Mouse (Mus musculus): ENCODE data around the gene Ap4s1. TPM values are rescaled to one million over a fixed set of nuclear protein-coding genes. Genes with fewer than 3 reads are reported as not detected.
A peak's percentile ranks its signal among the peaks of the same experiment; 100 is the strongest.
"Not testable (repeated sequence)": the region's sequence is repeated elsewhere in the genome, so short reads cannot be mapped to it uniquely, and the experiment has no call there.

The Ap4s1 gene
- 41.6 and 57.0 TPM in 2 replicates for total RNA-seq (2014; rRNA removed)
- polyA plus RNA-seq (2015; fragmentation: Nextera tagmentation; extraction: Ambion mirVana), result 60.2 and 65.6 TPM in 2 replicates

DNA sequence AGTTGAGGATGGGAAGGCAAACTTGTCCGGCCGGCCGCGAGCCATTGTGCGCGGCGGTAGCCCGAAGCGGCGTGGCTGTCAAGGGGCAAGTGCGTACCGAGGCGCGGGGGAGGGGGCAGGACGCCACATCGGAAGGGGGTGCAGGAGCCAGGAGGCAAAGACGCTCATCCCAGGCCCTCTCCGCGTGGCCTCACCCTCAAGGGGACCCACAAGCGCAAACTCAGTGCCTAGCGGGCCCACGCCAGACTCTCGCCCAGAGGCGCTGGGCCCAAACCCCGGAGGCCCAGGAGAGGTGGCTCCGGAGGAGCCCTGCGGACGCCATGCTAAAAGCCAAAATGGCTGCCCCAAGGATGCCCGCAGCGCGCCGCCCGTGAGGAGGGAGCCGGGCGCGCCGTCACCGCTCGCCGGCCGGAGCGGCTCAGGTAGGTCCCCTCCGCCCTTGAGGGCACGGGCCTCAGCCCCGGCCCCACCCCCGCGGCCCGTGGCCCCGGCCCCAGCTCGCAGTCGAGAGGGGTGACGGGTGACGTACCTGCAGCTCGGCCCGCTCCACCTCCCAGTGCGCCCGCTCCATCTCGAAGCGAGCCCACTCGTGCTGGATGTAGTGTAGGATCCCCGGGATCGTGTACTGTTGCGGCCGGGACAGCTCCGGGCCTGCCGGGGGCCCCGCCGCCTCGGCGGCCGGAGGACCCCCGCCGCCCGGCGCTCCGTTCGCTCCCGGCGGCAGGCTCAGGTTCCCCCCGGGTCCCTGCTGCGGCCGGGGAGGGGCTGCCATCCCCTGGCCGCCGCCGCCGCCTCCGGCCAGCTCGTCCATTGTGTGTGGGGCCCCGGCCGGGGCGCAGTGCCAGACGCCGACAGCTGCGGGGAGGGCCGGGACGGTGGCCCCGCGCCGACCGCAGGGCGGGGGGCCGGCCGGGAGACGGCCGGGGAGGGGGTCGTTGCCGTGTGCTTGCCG, at the start of gene Ap4s1:
Gene Ap4s1, plus strand, starts transcription at position 141 of the 952 bp plus-strand sequence.
- H3K4me2 ChIP-seq (ENCODE audit: low read depth), result peak within 1 kb of the TSS; percentile 76
- H3K27me3 ChIP-seq (ENCODE audit: insufficient read depth, low read length), result no peaks in the 10 kb centered on the region
- H3K4me1 ChIP-seq (ENCODE audit: insufficient read depth), result 0 out of 2 replicates have a peak, but pooled peaks cover 6% of the 10 kb centered on the region
- H3K27ac ChIP-seq (ENCODE audit: low read depth, low read length), result peak within 1 kb of the TSS; percentile 100
- H3K4me3 ChIP-seq (ENCODE audit: low read depth, low read length), result peak within 1 kb of the TSS; percentile 100
- H3K36me3 ChIP-seq (ENCODE audit: insufficient read depth), result no peaks in the 10 kb centered on the region
- DNase-seq, result peak; percentile 78
- peak within 1 kb of the TSS; percentile 99 for H3K9ac ChIP-seq
- peak; percentile 61 for ATAC-seq
- no peaks in the 10 kb centered on the region for H3K9me3 ChIP-seq (ENCODE audit: low read length)
- WGBS, result 3% methylated on average over 103 of the region's 108 CpGs
- 0 out of 2 replicates have a peak, but pooled peaks have one; percentile 3 for TF ChIP-seq CTCF (IDR thresholded peaks at IDR 0.05; ENCODE audit: low read depth)

DNA sequence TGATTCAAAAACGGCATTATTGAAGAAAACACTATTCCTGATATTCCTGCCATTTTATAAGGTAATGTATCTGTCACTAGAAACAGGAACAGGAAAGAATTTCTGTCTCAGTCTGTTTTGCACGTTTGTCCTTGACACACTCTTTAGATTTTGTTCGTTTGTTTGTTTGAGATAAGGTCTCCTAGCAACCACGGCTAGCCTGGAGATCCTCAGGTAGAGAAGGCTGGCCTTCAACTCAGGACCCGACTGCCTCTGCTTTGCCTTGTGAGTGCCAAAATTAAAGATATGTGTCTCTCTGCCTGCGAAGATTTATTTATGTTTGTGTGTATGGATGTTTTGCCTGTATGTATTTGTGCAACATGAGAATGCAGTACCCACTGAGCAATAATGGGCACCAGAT, 49.0 kb upstream of the Ap4s1 start:
- ATAC-seq (no peak), DNase-seq (no peak)
- H3K4me1 ChIP-seq (ENCODE audit: insufficient read depth), result no peaks in the 10 kb centered on the region
- WGBS, result 71% methylated on average over 6 of the region's 6 CpGs
- TF ChIP-seq CTCF (IDR thresholded peaks at IDR 0.05; ENCODE audit: low read depth), result no peak
- no peaks in the 10 kb centered on the region for H3K27me3 ChIP-seq (ENCODE audit: insufficient read depth, low read length)
- no peak overlapping the region for H3K27ac ChIP-seq (ENCODE audit: low read depth, low read length)
- H3K4me2 ChIP-seq (ENCODE audit: low read depth), result no peak overlapping the region
- H3K9ac ChIP-seq, result no peak overlapping the region
- no peaks in the 10 kb centered on the region for H3K9me3 ChIP-seq (ENCODE audit: low read length)
- H3K36me3 ChIP-seq (ENCODE audit: insufficient read depth), result no peaks in the 10 kb centered on the region
- H3K4me3 ChIP-seq (ENCODE audit: low read depth, low read length), result no peak overlapping the region

DNA sequence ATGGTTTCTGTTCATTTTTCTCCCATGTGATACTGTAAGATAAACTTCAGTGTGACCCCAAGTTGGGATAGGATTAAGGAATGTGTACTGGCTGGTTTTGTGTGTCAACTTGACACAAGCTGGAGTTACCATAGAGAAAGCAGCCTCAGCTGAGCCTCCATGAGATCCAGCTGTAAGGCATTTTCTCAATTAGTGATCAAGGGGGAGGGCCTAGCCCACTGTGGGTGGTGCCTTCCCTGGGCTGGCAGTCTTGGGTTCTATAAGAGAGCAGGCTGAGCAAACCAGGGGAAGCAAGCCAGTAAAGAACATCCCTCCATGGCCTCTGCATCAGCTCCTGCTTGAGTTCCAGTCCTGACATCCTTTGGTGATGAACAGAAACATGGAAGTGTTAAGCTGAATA, 41.4 kb upstream of the Ap4s1 start:
- H3K9me3 ChIP-seq (ENCODE audit: low read length); H3K4me1 ChIP-seq (ENCODE audit: insufficient read depth); H3K4me3 ChIP-seq (ENCODE audit: low read depth, low read length); H3K27me3 ChIP-seq (ENCODE audit: insufficient read depth, low read length); ATAC-seq; H3K9ac ChIP-seq; DNase-seq; H3K4me2 ChIP-seq (ENCODE audit: low read depth); H3K27ac ChIP-seq (ENCODE audit: low read depth, low read length): not testable (repeated sequence)
- H3K36me3 ChIP-seq (ENCODE audit: insufficient read depth), result peaks cover 15% of the 10 kb centered on the region

DNA sequence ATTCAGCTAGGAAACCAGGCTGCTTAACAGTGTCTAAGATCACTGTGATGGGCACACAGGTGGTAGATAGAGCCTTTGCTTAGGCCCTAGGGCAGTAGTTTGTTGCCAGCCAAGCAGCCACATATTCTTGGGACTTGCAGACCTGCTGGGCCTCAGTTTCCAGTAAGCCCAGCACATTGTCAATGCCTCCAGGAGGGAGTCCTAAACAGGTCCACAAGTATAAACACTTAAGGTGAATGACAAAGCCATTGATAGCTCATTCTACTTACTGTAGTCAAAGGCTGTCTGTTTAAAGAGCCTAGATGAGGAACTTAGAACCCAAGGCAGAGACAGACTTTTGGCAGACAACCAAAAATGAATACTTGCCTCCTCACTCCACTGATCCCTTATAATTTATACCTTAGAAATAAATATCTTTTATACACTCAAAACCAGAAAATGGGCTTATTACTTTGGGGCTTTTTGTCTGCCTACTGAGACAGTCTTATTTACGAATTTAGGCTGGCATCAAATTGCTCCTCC, 34.8 kb upstream of the Ap4s1 start:
- WGBS, result 67% methylated on average over 1 of the region's 1 CpGs
- DNase-seq (no peak), ATAC-seq (no peak)
- no peak for TF ChIP-seq CTCF (IDR thresholded peaks at IDR 0.05; ENCODE audit: low read depth)
- no peaks in the 10 kb centered on the region for H3K9me3 ChIP-seq (ENCODE audit: low read length)
- no peak overlapping the region for H3K9ac ChIP-seq
- no peak overlapping the region for H3K27ac ChIP-seq (ENCODE audit: low read depth, low read length)
- no peaks in the 10 kb centered on the region; the same call in 1 of the 2 replicates for H3K36me3 ChIP-seq (ENCODE audit: insufficient read depth)
- no peak overlapping the region for H3K4me3 ChIP-seq (ENCODE audit: low read depth, low read length)
- no peaks in the 10 kb centered on the region for H3K4me1 ChIP-seq (ENCODE audit: insufficient read depth)
- no peaks in the 10 kb centered on the region for H3K27me3 ChIP-seq (ENCODE audit: insufficient read depth, low read length)
- no peak overlapping the region for H3K4me2 ChIP-seq (ENCODE audit: low read depth)

DNA sequence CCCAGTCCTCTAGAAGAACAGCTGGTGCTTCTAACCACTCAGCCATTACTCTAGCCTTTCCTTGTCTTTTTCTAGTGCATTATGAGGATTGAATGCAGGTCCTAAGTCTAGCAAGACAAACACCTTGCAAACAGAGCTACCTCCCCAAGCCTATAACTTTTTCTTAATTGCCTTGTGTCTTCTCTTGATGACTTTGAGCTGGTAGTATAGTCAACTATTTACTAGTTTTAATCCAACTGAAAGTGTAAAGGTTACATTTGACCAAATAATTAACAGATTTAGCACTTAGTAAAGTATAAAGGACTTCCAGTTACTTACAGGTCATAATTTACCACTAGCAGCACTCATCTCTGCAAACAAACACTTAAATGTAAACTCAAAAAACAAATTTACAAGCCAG, 27.8 kb upstream of the Ap4s1 start:
- no peaks in the 10 kb centered on the region for H3K27me3 ChIP-seq (ENCODE audit: insufficient read depth, low read length)
- H3K4me2 ChIP-seq (ENCODE audit: low read depth), result no peak overlapping the region
- no peaks in the 10 kb centered on the region for H3K4me1 ChIP-seq (ENCODE audit: insufficient read depth)
- no peaks in the 10 kb centered on the region for H3K36me3 ChIP-seq (ENCODE audit: insufficient read depth)
- DNase-seq (no peak), ATAC-seq (no peak)
- no peaks in the 10 kb centered on the region for H3K9me3 ChIP-seq (ENCODE audit: low read length)
- no peak overlapping the region for H3K4me3 ChIP-seq (ENCODE audit: low read depth, low read length)
- no peak for TF ChIP-seq CTCF (IDR thresholded peaks at IDR 0.05; ENCODE audit: low read depth)
- H3K27ac ChIP-seq (ENCODE audit: low read depth, low read length), result no peak overlapping the region
- H3K9ac ChIP-seq, result no peak overlapping the region

DNA sequence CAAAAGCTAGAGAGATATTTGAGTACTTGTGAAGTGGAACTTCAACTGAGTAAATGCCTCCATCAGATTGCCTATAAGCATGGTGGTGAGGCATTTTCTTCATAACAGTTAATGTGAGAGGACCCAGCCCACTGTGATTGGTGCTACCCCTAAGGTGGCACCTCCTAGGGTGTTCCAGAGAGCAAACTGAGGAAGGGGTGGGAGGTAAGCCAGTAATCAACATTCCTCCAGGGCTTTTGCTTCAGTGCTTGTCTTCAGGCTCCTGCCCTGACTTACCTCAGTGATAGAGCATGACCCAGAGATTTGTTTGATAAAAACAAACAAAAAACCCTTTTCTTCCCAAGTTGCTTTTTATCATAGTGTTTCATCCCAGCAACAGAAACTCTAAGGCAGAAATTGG, 26.9 kb upstream of the Ap4s1 start:
- no peaks in the 10 kb centered on the region for H3K9me3 ChIP-seq (ENCODE audit: low read length)
- H3K4me2 ChIP-seq (ENCODE audit: low read depth), result no peak overlapping the region
- no peak for ATAC-seq
- H3K27me3 ChIP-seq (ENCODE audit: insufficient read depth, low read length), result no peaks in the 10 kb centered on the region
- no peak overlapping the region for H3K4me3 ChIP-seq (ENCODE audit: low read depth, low read length)
- H3K36me3 ChIP-seq (ENCODE audit: insufficient read depth), result no peaks in the 10 kb centered on the region
- DNase-seq, result no peak
- no peak for TF ChIP-seq CTCF (IDR thresholded peaks at IDR 0.05; ENCODE audit: low read depth)
- H3K27ac ChIP-seq (ENCODE audit: low read depth, low read length), result no peak overlapping the region
- no peaks in the 10 kb centered on the region for H3K4me1 ChIP-seq (ENCODE audit: insufficient read depth)
- H3K9ac ChIP-seq, result no peak overlapping the region

Data from forebrain, postnatal 0 days (tissue).